Mouse (Mus musculus): ENCODE measurements around the gene Stk10.

DNA sequence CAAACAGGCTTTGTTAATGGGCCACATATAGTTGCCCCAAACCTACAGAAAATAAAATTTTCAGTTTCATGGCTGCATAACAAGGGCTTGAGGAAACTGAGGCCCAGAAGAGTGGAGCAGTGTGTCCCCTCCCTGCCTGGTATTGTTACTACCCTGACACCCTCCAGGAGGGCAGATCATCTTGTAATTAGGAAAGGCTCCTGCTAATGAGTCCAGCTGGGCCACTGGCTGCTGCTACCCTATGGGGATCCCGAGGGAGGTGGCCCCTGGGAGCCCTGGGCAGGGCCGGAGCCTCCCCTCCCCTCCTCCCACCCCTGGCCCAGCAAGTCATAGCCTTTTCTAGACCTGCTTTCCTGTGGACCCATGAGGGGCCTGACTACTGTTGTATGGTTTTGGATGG, 47.9 kb downstream of the Stk10 start:
- TF ChIP-seq CTCF (IDR thresholded peaks at IDR 0.05; ENCODE audit: extremely low read depth, insufficient read depth, insufficient read length, insufficient replicate concordance) (no peak), POLR2A (IDR thresholded peaks at IDR 0.05; ENCODE audit: low read depth, low read length) (no peak)
